Mouse (Mus musculus) E14TG2a.4 (cell line): Measurements from ENCODE around the gene Olfr1134.

Source experiments
- CTCF ChIP-seq: conservative IDR thresholded peaks from 2 replicates; pipeline ENCODE4 v1.5.1; 2014; ENCODE audit warnings: low read length
- NANOG ChIP-seq: IDR thresholded peaks from 2 replicates; pipeline ENCODE4 v1.6.1; 2014; ENCODE audit warnings: borderline replicate concordance, low read length, mixed read lengths
- POU5F1 ChIP-seq: IDR thresholded peaks from 2 replicates; pipeline ENCODE4 v1.6.1; 2014; ENCODE audit warnings: low read length, borderline replicate concordance

GRCm38 (mm10) chr2:87658360-87658759 lies at the start of gene Olfr1134:
- TF ChIP-seq CTCF, result no peak
- TF ChIP-seq NANOG, result no peak
- no peak for TF ChIP-seq POU5F1
